Mouse (Mus musculus) MEL (cell line): Measurements from ENCODE around the gene Poldip2.

Experiments used
- EP300 ChIP-seq, 2 experiments: IDR thresholded peaks; 2 replicates each; pipeline ENCODE4 v1.6.1; 2011; ENCODE audit warnings: improper control_type of control experiment in 2 of 2, low read length in 2 of 2, low read depth in 1 of 2, mild to moderate bottlenecking in 1 of 2
- GABPA ChIP-seq: IDR thresholded peaks from 2 replicates; pipeline ENCODE4 v1.6.1; 2012; ENCODE audit warnings: low read depth, mild to moderate bottlenecking, inconsistent platforms, low read length, improper control_type of control experiment, moderate library complexity
- POLR2A ChIP-seq, 2 experiments: IDR thresholded peaks; 2 replicates each; pipeline ENCODE4 v1.6.1; 2011 to 2012; ENCODE audit warnings: low read length in 2 of 2, mild to moderate bottlenecking in 2 of 2, control low read depth in 1 of 2, improper control_type of control experiment in 1 of 2, low read depth in 1 of 2, moderate library complexity in 1 of 2; ENCODE audit not compliant: control insufficient read depth in 1 of 2, insufficient read depth in 1 of 2, poor library complexity in 1 of 2
- RAD21 ChIP-seq: IDR thresholded peaks from 2 replicates; pipeline ENCODE4 v1.6.1; 2011; ENCODE audit warnings: mild to moderate bottlenecking, low read depth, low read length, improper control_type of control experiment
- ZMIZ1 ChIP-seq: IDR thresholded peaks from 2 replicates; pipeline ENCODE4 v1.6.1; 2012; ENCODE audit warnings: low read depth, mild to moderate bottlenecking, inconsistent platforms, low read length, improper control_type of control experiment, moderate library complexity

DNA sequence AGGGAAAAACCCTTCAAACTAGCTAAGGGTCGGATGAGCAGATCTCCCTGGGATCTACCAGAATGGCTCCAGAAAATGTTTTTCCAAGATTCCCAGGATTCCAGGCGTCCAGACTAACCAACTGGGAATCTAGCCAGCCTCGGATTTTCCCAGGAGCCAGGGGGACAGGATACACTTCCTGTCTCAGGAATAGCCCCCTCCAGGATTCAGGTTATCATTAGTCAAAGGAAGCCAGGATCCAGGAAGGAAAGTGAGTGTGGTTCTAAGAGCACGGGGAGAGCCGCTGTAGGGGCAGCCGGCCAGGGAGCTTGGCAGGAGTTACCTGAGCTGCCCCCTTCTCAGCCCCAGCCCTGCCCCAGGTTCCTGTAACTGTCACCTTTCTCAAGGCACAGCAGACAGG, 19.1 kb downstream of the Poldip2 start:
- TF ChIP-seq EP300 (IDR thresholded peaks at IDR 0.05; ENCODE audit: low read depth in 1 of 2, low read length in 2 of 2) (no peak), ZMIZ1 (no peak), POLR2A (IDR thresholded peaks at IDR 0.05; ENCODE audit: control insufficient read depth in 1 of 2, insufficient read depth in 1 of 2, low read depth in 1 of 2, low read length in 2 of 2, poor library complexity in 1 of 2) (no peak), RAD21 (no peak), GABPA (no peak)
